Mouse (Mus musculus) heart, adult 2 months (tissue): ENCODE measurements at regions not wholly inside any gene's neighbourhood (a gene's known extent, or its start where the extent isn't known, plus 50 kb on each side); places are given as distances from the start of the nearest gene placed in this dataset.

Experiments used
- CTCF ChIP-seq: fragments of 200-600 bp; IDR thresholded peaks from 2 replicates; pipeline ENCODE4 v1.8.1; 2022; ENCODE audit warnings: antibody characterized with exemption, mild to moderate bottlenecking, moderate library complexity
- EP300 ChIP-seq: fragments of 200-500 bp; IDR thresholded peaks from 2 replicates; pipeline ENCODE4 v1.6.1; 2011; ENCODE audit warnings: low read depth, low read length, control low read depth; ENCODE audit not compliant: insufficient read depth
- POLR2A ChIP-seq: fragments of 200-500 bp; IDR thresholded peaks from 2 replicates; pipeline ENCODE4 v1.6.1; 2011; ENCODE audit warnings: mild to moderate bottlenecking, low read depth, low read length, control low read depth; ENCODE audit not compliant: insufficient read depth

DNA sequence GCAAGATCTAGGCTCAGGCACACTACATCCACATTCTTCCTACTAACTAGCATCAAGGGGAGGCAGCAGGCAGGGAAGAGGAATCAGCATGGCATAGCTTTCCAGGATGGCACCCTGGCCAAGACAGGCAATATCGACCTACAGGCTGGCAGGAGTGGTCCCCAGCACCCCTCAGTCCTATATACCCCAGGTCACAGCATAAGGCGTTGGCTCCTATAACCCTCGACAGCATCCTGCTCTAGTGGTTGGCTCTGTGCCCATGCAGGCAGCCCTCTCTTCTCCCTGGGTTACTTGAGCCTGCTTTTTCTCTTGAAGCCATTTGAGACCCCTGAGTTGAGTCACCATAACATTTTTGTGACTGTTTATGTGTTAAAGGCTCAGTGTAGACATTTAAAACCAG lies 60.2 kb upstream of the Neurl1b start:
- no peak for TF ChIP-seq CTCF
- no peak for TF ChIP-seq POLR2A
- no peak for TF ChIP-seq EP300
